Mouse (Mus musculus): ENCODE results near the gene Sgsh. TPM values are rescaled to one million over a fixed set of nuclear protein-coding genes. Genes with fewer than 3 reads are reported as not detected.
A peak's percentile ranks its signal among the peaks of the same experiment; 100 is the strongest.

The Sgsh gene
- polyA plus RNA-seq, 1 experiment from 2014 or later, result 1.9 TPM

DNA sequence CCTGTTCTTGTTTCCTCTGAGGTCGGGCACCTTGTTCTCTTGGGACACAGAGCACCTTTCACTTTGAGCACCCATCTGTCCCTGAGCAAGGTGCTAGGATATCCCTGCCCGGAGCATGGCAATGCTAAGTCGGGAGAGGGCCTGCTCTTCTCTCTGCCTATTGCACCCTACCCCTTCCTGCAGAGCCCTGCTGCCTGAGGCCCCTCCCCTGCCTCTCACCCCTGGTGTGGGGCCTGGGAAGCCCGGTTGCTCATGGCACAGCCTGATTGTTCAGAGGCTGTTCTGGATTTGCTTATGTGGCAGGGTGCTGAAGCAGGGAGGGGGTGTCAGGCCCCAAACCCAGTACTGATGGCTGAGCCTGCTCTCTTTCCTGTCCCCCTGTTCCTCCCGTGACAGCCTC, 16.2 kb downstream of the Sgsh start:
- ATAC-seq (ENCODE audit: insufficient read depth), result no peak
- Histone ChIP-seq H3K9ac (no peak overlapping the region), H3K9me3 (replicated peaks) (no peaks in the 10 kb centered on the region), H3K27ac (replicated peaks) (no peak overlapping the region), H3K27me3 (peaks cover 5% of the 10 kb centered on the region; the same call in 1 of the 2 replicates), H3K36me3 (replicated peaks) (no peaks in the 10 kb centered on the region), H3K4me2 (no peak overlapping the region), H3K4me1 (replicated peaks) (no peaks in the 10 kb centered on the region), H3K4me3 (replicated peaks) (no peak overlapping the region)
- WGBS (ENCODE audit: insufficient replicate concordance), result 41% methylated on average over 5 of the region's 5 CpGs

DNA sequence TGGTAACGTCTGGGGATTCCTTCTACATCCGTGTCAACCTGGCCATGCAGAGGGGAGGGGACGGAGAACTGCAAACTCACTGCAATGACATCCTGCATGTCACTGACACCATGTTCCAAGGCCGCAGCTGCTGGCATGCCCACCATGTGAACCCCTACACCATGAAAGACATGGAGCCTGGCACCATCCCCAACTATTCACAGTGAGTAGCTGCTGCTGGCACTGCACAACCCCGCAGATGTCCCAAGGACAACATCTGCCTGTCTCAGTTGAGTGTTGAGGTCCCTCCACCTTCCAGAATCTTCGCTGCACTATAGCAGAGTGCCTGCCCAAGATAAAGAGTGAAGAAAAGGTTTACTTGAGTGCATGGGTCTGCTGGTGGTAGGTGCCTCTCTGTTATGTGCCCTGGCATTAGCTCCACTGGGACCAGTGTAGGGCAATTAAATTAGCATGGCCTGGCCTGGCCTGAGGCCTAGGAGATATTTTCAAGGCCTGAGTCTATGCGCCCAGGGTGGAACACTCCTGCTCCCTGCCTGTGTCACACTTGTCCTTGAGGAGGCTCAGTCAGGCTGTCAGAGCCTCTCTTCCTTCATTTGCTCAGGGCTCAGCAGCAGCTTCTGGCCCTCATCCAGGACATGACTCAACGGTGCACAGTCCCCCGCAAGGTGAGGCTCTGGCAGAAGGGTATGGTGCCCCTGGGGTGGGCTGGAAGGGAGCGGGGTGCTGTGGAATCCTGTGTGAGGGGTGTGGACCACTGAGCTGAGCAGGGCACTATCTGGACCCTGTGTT, 16.9 kb downstream of the Sgsh start:
- 63% methylated on average over 10 of the region's 10 CpGs for WGBS (ENCODE audit: insufficient replicate concordance)
- no peak overlapping the region for H3K4me2 ChIP-seq
- H3K4me3 ChIP-seq (replicated peaks), result no peak overlapping the region
- ATAC-seq (ENCODE audit: insufficient read depth), result no peak
- no peaks in the 10 kb centered on the region for H3K36me3 ChIP-seq (replicated peaks)
- H3K27ac ChIP-seq (replicated peaks), result no peak overlapping the region
- H3K9me3 ChIP-seq (replicated peaks), result no peaks in the 10 kb centered on the region
- no peak overlapping the region for H3K9ac ChIP-seq
- no peaks in the 10 kb centered on the region for H3K4me1 ChIP-seq (replicated peaks)
- peaks cover 11% of the 10 kb centered on the region for H3K27me3 ChIP-seq

DNA sequence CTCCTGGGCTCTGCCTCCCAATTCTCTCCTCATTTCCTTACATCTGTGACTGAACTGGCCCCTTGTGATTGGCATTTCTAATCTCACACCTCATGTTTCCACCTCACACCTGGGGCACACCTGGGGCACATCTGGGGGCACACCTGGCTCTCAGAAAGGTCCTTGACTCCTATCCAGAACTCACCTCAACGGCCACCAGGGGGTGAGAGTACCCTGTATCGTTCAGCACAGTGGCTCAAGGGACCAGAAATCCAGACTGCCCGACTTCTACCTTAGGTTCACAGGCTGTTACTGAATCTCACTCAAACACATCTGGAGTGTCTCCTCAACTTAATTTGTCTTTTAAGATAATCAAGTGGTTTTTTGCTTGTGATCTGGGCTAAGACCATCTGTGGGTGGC, 23.4 kb downstream of the Sgsh start:
- no peaks in the 10 kb centered on the region for H3K4me1 ChIP-seq (replicated peaks)
- no peak overlapping the region for H3K27ac ChIP-seq (replicated peaks)
- H3K4me2 ChIP-seq, result no peak overlapping the region
- no peaks in the 10 kb centered on the region for H3K36me3 ChIP-seq (replicated peaks)
- H3K9me3 ChIP-seq (replicated peaks), result no peaks in the 10 kb centered on the region
- H3K27me3 ChIP-seq, result peaks cover 37% of the 10 kb centered on the region
- H3K9ac ChIP-seq, result no peak overlapping the region
- no peak for ATAC-seq (ENCODE audit: insufficient read depth)
- 26% methylated on average over 3 of the region's 3 CpGs for WGBS (ENCODE audit: insufficient replicate concordance)
- no peak overlapping the region for H3K4me3 ChIP-seq (replicated peaks)

DNA sequence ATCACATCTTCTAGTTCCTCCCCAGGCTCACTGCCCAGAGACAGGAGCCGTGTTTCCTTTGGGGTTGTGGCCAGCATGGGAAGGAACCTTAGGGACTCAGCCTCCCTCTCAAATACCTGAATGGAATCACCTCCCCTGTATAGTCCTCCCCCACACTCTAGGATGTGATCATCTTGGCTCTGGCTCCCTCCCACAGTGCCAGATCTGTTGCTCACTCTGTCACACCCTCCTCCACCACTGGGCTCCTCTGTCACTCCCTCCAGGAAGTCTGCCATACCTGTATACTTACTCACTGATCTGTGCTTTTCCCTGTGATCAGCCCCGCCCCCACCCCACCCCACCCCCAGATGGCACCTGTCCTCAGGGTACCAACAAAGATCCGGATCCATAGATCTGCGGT, 24.7 kb downstream of the Sgsh start:
- 38% methylated on average over 4 of the region's 4 CpGs for WGBS (ENCODE audit: insufficient replicate concordance)
- Histone ChIP-seq H3K4me2 (no peak overlapping the region), H3K27me3 (peaks cover 34% of the 10 kb centered on the region), H3K9me3 (replicated peaks) (no peaks in the 10 kb centered on the region), H3K9ac (no peak overlapping the region), H3K4me3 (replicated peaks) (no peak overlapping the region), H3K4me1 (replicated peaks) (no peaks in the 10 kb centered on the region), H3K27ac (replicated peaks) (no peak overlapping the region), H3K36me3 (replicated peaks) (no peaks in the 10 kb centered on the region)
- ATAC-seq (ENCODE audit: insufficient read depth), result no peak

GRCm38 (mm10) chr11:119325068-119325467, 30.3 kb downstream of the Sgsh start:
- Histone ChIP-seq H3K9me3 (replicated peaks) (no peaks in the 10 kb centered on the region), H3K4me1 (replicated peaks) (no peaks in the 10 kb centered on the region), H3K9ac (no peak overlapping the region), H3K4me2 (no peak overlapping the region), H3K27me3 (peaks cover 5% of the 10 kb centered on the region), H3K27ac (replicated peaks) (no peak overlapping the region), H3K36me3 (replicated peaks) (no peaks in the 10 kb centered on the region), H3K4me3 (replicated peaks) (no peak overlapping the region)
- no peak for ATAC-seq (ENCODE audit: insufficient read depth)
- WGBS (ENCODE audit: insufficient replicate concordance), result 64% methylated on average over 1 of the region's 1 CpGs

DNA sequence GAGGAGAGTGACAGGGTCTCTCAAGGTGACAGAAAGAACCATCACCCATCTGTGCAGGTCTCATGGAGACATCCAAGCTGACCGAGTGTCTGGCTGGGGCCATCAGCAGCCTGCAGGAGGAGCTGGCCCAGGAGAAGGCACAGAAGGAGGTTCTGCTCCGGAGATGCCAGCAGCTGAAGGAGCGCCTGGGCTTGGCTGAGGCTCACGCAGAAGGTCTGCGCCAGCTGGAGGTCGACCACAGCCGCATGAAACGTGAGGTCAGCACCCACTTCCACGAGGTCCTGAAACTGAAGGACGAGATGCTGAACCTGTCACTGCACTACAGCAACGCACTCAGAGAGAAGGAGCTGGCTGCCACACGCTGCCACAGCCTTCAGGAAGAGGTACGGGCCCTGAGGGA, 32.8 kb downstream of the Sgsh start:
- no peak overlapping the region for H3K4me3 ChIP-seq (replicated peaks)
- peaks cover 4% of the 10 kb centered on the region for H3K27me3 ChIP-seq
- WGBS (ENCODE audit: insufficient replicate concordance), result 51% methylated on average over 13 of the region's 13 CpGs
- no peaks in the 10 kb centered on the region for H3K9me3 ChIP-seq (replicated peaks)
- no peaks in the 10 kb centered on the region for H3K36me3 ChIP-seq (replicated peaks)
- no peak overlapping the region for H3K4me2 ChIP-seq
- H3K9ac ChIP-seq, result no peak overlapping the region
- ATAC-seq (ENCODE audit: insufficient read depth), result no peak
- no peaks in the 10 kb centered on the region for H3K4me1 ChIP-seq (replicated peaks)
- no peak overlapping the region for H3K27ac ChIP-seq (replicated peaks)

DNA sequence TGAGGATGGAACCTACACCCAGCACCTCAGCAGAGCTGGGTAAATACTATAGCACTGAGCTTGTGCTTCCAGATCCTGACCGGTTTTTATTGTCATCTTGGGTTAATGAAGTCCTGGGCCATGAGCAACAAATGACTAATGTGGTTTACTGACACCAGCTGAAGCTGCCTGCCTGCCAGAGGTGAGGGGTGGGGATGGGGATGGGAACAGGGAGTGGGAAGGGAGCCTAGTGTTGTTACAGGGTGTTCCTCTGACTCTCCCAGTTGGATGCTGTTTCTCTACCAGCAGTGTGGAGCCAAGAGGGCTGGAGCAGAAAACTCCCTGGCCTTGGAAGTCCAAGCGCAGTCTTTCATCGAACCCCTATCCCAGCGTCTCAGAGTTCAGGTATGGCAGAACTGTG, 38.6 kb downstream of the Sgsh start:
- H3K4me2 ChIP-seq, result no peak overlapping the region
- no peak for ATAC-seq (ENCODE audit: insufficient read depth)
- no peak overlapping the region for H3K27ac ChIP-seq (replicated peaks)
- H3K9me3 ChIP-seq (replicated peaks), result no peaks in the 10 kb centered on the region
- H3K36me3 ChIP-seq (replicated peaks), result no peaks in the 10 kb centered on the region
- H3K9ac ChIP-seq, result no peak overlapping the region
- H3K27me3 ChIP-seq, result peaks cover 18% of the 10 kb centered on the region; the same call in 1 of the 2 replicates
- 71% methylated on average over 4 of the region's 4 CpGs for WGBS (ENCODE audit: insufficient replicate concordance)
- no peaks in the 10 kb centered on the region for H3K4me1 ChIP-seq (replicated peaks)
- no peak overlapping the region for H3K4me3 ChIP-seq (replicated peaks)

- Histone ChIP-seq H3K4me1 (replicated peaks) (no peaks in the 10 kb centered on the region), H3K27me3 (peaks cover 30% of the 10 kb centered on the region), H3K4me3 (replicated peaks) (no peak overlapping the region), H3K9ac (no peak overlapping the region), H3K4me2 (peak overlapping the region; percentile 25; the same call in 1 of the 2 replicates), H3K36me3 (replicated peaks) (no peaks in the 10 kb centered on the region), H3K9me3 (replicated peaks) (no peaks in the 10 kb centered on the region), H3K27ac (replicated peaks) (no peak overlapping the region)
- 47% methylated on average over 17 of the region's 17 CpGs for WGBS (ENCODE audit: insufficient replicate concordance)
- ATAC-seq (ENCODE audit: insufficient read depth), result no peak
These were observed 40.9 kb downstream of the Sgsh start for GRCm38 (mm10) chr11:119314252-119314936.

DNA sequence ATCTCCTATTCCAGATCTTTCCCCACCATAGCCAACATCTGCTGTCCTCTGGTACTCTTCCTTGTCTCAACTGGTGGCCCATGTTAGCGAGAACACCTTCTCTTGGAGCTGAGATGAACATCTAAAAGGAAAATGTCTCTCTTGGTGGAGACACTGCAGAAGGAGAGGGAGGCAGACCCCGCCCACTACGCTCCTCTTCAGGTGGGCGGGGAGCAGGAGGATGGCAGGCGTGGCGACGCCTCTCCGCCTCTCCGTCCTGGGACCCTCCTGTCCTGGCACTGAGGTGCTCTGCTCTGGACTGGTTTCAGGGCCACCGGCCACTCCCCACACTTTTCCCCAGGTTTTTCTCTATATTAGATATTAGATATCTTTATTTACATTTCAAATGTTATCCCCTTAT, 44.7 kb downstream of the Sgsh start:
- H3K4me1 ChIP-seq (replicated peaks), result no peaks in the 10 kb centered on the region
- ATAC-seq (ENCODE audit: insufficient read depth), result no peak

DNA sequence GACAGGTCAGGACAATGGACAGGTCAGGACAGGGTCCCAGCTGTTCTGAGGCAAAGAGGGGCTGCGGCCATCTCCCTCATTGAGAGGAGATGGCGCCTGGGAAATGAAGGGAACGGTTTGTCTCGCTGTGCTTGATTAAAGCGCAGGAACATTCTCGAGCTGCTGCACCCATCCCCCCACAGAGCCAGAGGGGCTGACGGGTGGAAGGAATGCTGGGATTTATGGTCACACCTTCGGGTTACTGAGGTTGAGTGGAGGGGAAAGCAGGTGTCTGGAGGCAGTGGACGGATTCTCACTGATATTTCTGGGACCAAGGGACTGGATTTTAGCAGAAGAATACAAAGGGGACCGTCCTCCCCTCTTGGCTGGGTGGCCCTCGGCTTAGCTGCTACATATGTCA, 47.4 kb downstream of the Sgsh start:
- Histone ChIP-seq H3K4me3 (replicated peaks) (no peak overlapping the region), H3K4me2 (no peak overlapping the region), H3K4me1 (replicated peaks) (no peaks in the 10 kb centered on the region), H3K9ac (no peak overlapping the region), H3K9me3 (replicated peaks) (no peaks in the 10 kb centered on the region), H3K27me3 (peaks cover 52% of the 10 kb centered on the region), H3K36me3 (replicated peaks) (no peaks in the 10 kb centered on the region), H3K27ac (replicated peaks) (no peak overlapping the region)
- 29% methylated on average over 11 of the region's 11 CpGs for WGBS (ENCODE audit: insufficient replicate concordance)
- ATAC-seq (ENCODE audit: insufficient read depth), result no peak

More for the DNA sequence above, 44.7 kb downstream of the Sgsh start:
- no peaks in the 10 kb centered on the region for H3K9me3 ChIP-seq (replicated peaks)
- no peak overlapping the region for H3K4me3 ChIP-seq (replicated peaks)
- no peak overlapping the region for H3K4me2 ChIP-seq
- H3K9ac ChIP-seq, result no peak overlapping the region
- H3K27me3 ChIP-seq, result peaks cover 35% of the 10 kb centered on the region
- WGBS (ENCODE audit: insufficient replicate concordance), result 18% methylated on average over 10 of the region's 10 CpGs
- no peaks in the 10 kb centered on the region for H3K36me3 ChIP-seq (replicated peaks)
- no peak overlapping the region for H3K27ac ChIP-seq (replicated peaks)

DNA sequence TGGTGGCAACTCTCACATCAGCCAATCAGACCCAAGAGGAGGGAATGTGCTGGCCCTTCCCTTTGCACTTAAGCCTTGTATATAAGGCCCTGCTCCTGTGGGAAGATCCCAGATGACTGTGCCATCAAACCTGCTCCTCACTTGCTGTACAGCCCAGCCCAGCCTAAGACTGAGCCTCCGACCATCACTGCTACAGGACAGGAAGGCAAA, 47.8 kb downstream of the Sgsh start, which contains the start of gene Card14:
Gene Card14 (plus strand): TSS at position 111 of the 210 bp plus-strand sequence.
- Histone ChIP-seq H3K4me3 (replicated peaks) (no peak within 1 kb of the TSS), H3K9me3 (replicated peaks) (no peaks in the 10 kb centered on the region), H3K4me2 (no peak within 1 kb of the TSS), H3K4me1 (replicated peaks) (no peaks in the 10 kb centered on the region), H3K27me3 (peaks cover 52% of the 10 kb centered on the region), H3K9ac (no peak within 1 kb of the TSS), H3K27ac (replicated peaks) (no peak within 1 kb of the TSS), H3K36me3 (replicated peaks) (no peaks in the 10 kb centered on the region)
- WGBS (ENCODE audit: insufficient replicate concordance), result 39% methylated on average over 1 of the region's 1 CpGs
- ATAC-seq (ENCODE audit: insufficient read depth), result no peak

All from liver, embryonic 15.5 days (tissue).